Mouse (Mus musculus) liver, embryonic 14.5 days (tissue): Measurements from ENCODE around the gene Rhpn2.

Experiments
- CTCF ChIP-seq: IDR thresholded peaks from 2 replicates; pipeline ENCODE4 v1.5.1; 2016; ENCODE audit warnings: antibody characterized with exemption, low read depth, control low read depth
- EP300 ChIP-seq: IDR thresholded peaks from 2 replicates; pipeline ENCODE4 v1.6.1; 2016; ENCODE audit warnings: antibody characterized with exemption, low read depth

GRCm38 (mm10) chr7:35351155-35351554, 17.2 kb downstream of the Rhpn2 start:
- TF ChIP-seq CTCF (no peak), EP300 (no peak)
